Mouse (Mus musculus): ENCODE measurements at regions not wholly inside any gene's neighbourhood (a gene's known extent, or its start where the extent isn't known, plus 50 kb on each side); places are given as distances from the start of the nearest gene placed in this dataset.

- DNase-seq (ENCODE audit: low read depth) = no peak
These were observed 116.9 kb upstream of the Neo1 start for GRCm38 (mm10) chr9:59153126-59153525.

GRCm38 (mm10) chr9:59144256-59144800, 108.1 kb upstream of the Neo1 start:
- no peak for DNase-seq (ENCODE audit: low read depth)

- DNase-seq (ENCODE audit: low read depth) = no peak
These were observed 107.4 kb upstream of the Neo1 start for GRCm38 (mm10) chr9:59143610-59144009.

- DNase-seq (ENCODE audit: low read depth) = no peak
These were observed 98.2 kb upstream of the Neo1 start for GRCm38 (mm10) chr9:59134171-59135041.

- DNase-seq (ENCODE audit: low read depth) = no peak
These were observed 93.6 kb upstream of the Neo1 start for GRCm38 (mm10) chr9:59129699-59130340.

GRCm38 (mm10) chr9:59129252-59129651, 93.0 kb upstream of the Neo1 start:
- DNase-seq (ENCODE audit: low read depth) = no peak

GRCm38 (mm10) chr9:59128023-59128422, 91.8 kb upstream of the Neo1 start:
- no peak for DNase-seq (ENCODE audit: low read depth)

- no peak for DNase-seq (ENCODE audit: low read depth)
These were observed 89.6 kb upstream of the Neo1 start for GRCm38 (mm10) chr9:59125886-59126285.

GRCm38 (mm10) chr9:59116561-59116960, 80.3 kb upstream of the Neo1 start:
- no peak for DNase-seq (ENCODE audit: low read depth)

GRCm38 (mm10) chr9:59113859-59114258, 77.6 kb upstream of the Neo1 start:
- no peak for DNase-seq (ENCODE audit: low read depth)

GRCm38 (mm10) chr9:59099738-59100137, 63.5 kb upstream of the Neo1 start:
- DNase-seq (ENCODE audit: low read depth) = no peak

- no peak for DNase-seq (ENCODE audit: low read depth)
These were observed 61.3 kb upstream of the Neo1 start for GRCm38 (mm10) chr9:59097564-59097963.

- no peak for DNase-seq (ENCODE audit: low read depth)
These were observed 60.5 kb upstream of the Neo1 start for GRCm38 (mm10) chr9:59096551-59097268.

GRCm38 (mm10) chr9:59095626-59096025, 59.4 kb upstream of the Neo1 start:
- no peak for DNase-seq (ENCODE audit: low read depth)

GRCm38 (mm10) chr9:59094106-59094505, 57.9 kb upstream of the Neo1 start:
- no peak for DNase-seq (ENCODE audit: low read depth)

- no peak for DNase-seq (ENCODE audit: low read depth)
These were observed 54.9 kb upstream of the Neo1 start for GRCm38 (mm10) chr9:59091179-59091578.

GRCm38 (mm10) chr9:59087704-59088103, 51.5 kb upstream of the Neo1 start:
- DNase-seq (ENCODE audit: low read depth) = no peak

GRCm38 (mm10) chr9:59087112-59087511, 50.9 kb upstream of the Neo1 start:
- DNase-seq (ENCODE audit: low read depth) = no peak

GRCm38 (mm10) chr9:59086556-59087102, 50.4 kb upstream of the Neo1 start:
- no peak for DNase-seq (ENCODE audit: low read depth)
